Mouse (Mus musculus) fibroblast of lung, adult 2 months (primary cell): ENCODE measurements at regions not wholly inside any gene's neighbourhood (a gene's known extent, or its start where the extent isn't known, plus 50 kb on each side); places are given as distances from the start of the nearest gene placed in this dataset.

Experiments
- DNase-seq: peaks from one replicate; pipeline ENCODE4 v3.0.0-alpha.2; 2011; ENCODE audit warnings: low read depth

GRCm38 (mm10) chr4:127416906-127417305, 58.9 kb upstream of the Gjb5 start:
- DNase-seq: no peak

GRCm38 (mm10) chr4:127413997-127414964, 56.3 kb upstream of the Gjb5 start:
- DNase-seq: no peak
